Mouse (Mus musculus) lung, adult 2 months (tissue): Measurements from ENCODE around the gene Slc7a4.

Experiments
- CTCF ChIP-seq: fragments of 200-500 bp; IDR thresholded peaks from 2 replicates; pipeline ENCODE4 v1.5.1; 2011; ENCODE audit warnings: mild to moderate bottlenecking, low read length, control low read depth; ENCODE audit not compliant: insufficient read depth
- POLR2A ChIP-seq: fragments of 200-500 bp; IDR thresholded peaks from 2 replicates; pipeline ENCODE4 v1.6.1; 2011; ENCODE audit warnings: low read depth, mild to moderate bottlenecking, control low read depth, low read length, borderline replicate concordance; ENCODE audit errors: extremely low read depth

DNA sequence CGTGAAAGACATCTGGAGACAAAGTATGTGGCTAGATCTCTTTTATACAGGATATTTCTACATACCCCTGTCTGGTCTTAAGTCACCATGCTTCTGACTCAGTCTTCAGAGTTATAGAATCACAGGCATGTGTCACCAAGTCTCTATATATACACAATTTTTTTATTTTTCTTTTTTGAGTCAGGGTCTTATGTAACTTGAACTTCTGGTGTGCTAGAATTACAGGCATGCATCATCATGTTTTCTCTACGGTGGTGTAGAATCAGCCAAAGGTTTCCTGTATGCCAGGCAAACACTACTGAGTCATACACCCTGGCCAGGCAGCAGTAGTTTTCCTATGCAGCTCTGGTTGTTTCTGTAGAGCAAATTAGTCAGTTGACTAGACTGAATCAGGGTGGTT lies 40.4 kb downstream of the Slc7a4 start:
- no peak for TF ChIP-seq CTCF
- no peak for TF ChIP-seq POLR2A
